Mouse (Mus musculus) heart, adult 2 months (tissue): Measurements from ENCODE around the gene Eif3d.

ENCODE experiments used
- CTCF ChIP-seq: fragments of 200-600 bp; IDR thresholded peaks from 2 replicates; pipeline ENCODE4 v1.8.1; 2022; ENCODE audit warnings: antibody characterized with exemption, mild to moderate bottlenecking, moderate library complexity
- EP300 ChIP-seq: fragments of 200-500 bp; IDR thresholded peaks from 2 replicates; pipeline ENCODE4 v1.6.1; 2011; ENCODE audit warnings: low read depth, low read length, control low read depth; ENCODE audit not compliant: insufficient read depth

DNA sequence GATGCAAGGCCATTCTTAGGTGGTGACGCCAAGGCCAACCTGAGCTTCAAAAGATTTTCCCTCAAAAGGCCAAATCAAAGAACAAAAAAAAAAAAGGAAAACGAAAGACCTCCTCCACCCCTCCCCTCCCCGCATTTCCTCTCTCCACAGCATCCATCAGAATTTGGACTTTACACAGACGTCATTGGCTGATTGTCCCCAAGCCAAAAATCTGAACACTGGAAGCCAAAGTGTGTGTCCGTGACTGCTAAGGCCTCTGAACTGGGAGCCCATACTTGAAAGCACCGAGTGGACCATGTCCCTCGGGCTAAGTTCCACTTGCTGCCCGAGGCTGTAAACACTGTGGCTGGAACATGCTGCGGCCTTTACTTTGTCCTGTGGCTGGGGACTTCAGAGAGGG is 47.9 kb downstream of the Eif3d start:
- TF ChIP-seq CTCF = no peak
- TF ChIP-seq EP300 = no peak
